Mouse (Mus musculus): Measurements from ENCODE around the gene Ky.

DNA sequence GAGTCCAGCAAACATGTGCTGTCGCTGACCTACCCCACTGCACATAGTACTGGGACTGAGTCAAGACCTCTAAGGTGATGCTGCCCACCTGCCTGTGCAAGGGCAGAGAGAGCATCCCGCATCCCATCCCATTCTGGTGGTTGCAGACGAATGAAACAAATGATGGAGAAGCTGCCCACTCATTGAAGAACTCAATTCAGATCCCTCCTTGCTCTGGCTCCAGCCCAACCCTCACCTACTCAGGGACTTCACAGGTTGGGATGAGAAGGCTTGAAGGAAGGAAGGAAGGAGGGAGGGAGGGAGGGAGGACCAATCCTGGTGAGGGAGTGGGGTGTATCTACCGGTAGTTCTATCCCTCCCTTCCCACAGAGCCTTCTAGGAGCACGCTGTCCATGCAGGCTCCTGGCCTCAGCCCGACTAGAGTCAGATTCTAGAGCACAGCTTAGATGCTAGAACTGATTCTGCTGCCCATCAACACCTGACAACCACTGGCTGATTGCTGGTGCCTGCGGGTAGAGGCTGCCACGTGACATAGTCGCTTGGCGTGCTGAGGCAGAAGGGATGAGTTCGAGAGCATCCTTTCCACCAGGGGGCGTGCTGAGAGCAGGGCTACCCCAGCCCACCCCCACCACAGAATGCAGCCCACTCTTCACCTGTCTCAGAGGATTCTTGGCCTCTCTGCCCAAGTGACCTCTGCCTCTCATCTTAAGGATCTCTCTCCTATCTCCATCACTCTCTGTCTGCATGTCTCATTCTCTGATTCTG, 13.3 kb upstream of the Ky start:
- TF ChIP-seq CTCF (IDR thresholded peaks at IDR 0.05; ENCODE audit: low read depth) = peak; percentile 46; the same call in 1 of the 2 replicates
- no peak for TF ChIP-seq EP300 (optimal IDR thresholded peaks at IDR 0.05)
